Mouse (Mus musculus) lung, postnatal 0 days (tissue): ENCODE data around the gene Large1.
"Not testable (repeated sequence)": the region's sequence is repeated elsewhere in the genome, so short reads cannot be mapped to it uniquely, and the experiment has no call there.

Experiments
- CTCF ChIP-seq: IDR thresholded peaks from 2 replicates; pipeline ENCODE4 v1.5.1; 2016; ENCODE audit warnings: antibody characterized with exemption, mild to moderate bottlenecking
- EP300 ChIP-seq: IDR thresholded peaks from 2 replicates; pipeline ENCODE4 v1.6.1; 2016; ENCODE audit warnings: antibody characterized with exemption, mild to moderate bottlenecking, control low read depth

- TF ChIP-seq CTCF, EP300: not testable (repeated sequence)
Observed at GRCm38 (mm10) chr8:73077746-73078145, 275.6 kb downstream of the Large1 start.
